Mouse (Mus musculus): ENCODE data around the gene Pdcd4. TPM values are rescaled to one million over a fixed set of nuclear protein-coding genes. Genes with fewer than 3 reads are reported as not detected.

The Pdcd4 gene
- polyA plus RNA-seq, 1 experiment from 2014 or later, result 41.6 TPM

- Histone ChIP-seq H3K36me3 (no peaks in the 10 kb centered on the region), H3K27ac (ENCODE audit: poor library complexity, severe bottlenecking) (no peak overlapping the region), H3K27me3 (replicated peaks) (no peaks in the 10 kb centered on the region), H3K9me3 (replicated peaks) (no peaks in the 10 kb centered on the region), H3K4me1 (replicated peaks) (no peaks in the 10 kb centered on the region; the same call in 1 of the 2 replicates), H3K4me3 (no peak overlapping the region), H3K9ac (no peak overlapping the region), H3K4me2 (no peak overlapping the region)
- WGBS, result 83% methylated on average over 6 of the region's 6 CpGs
- ATAC-seq (ENCODE audit: insufficient number of reproducible peaks, low FRiP score), result no peak
Observed at GRCm38 (mm10) chr19:53872994-53873713, 18.9 kb upstream of the Pdcd4 start.

- H3K27ac ChIP-seq (ENCODE audit: poor library complexity, severe bottlenecking), result no peak overlapping the region
- H3K4me2 ChIP-seq, result no peak overlapping the region
- no peaks in the 10 kb centered on the region for H3K27me3 ChIP-seq (replicated peaks)
- no peaks in the 10 kb centered on the region for H3K36me3 ChIP-seq
- peaks cover 2% of the 10 kb centered on the region for H3K9me3 ChIP-seq (replicated peaks)
- no peak for ATAC-seq (ENCODE audit: insufficient number of reproducible peaks, low FRiP score)
- H3K4me3 ChIP-seq, result no peak overlapping the region
- WGBS, result 72% methylated on average over 6 of the region's 6 CpGs
- H3K4me1 ChIP-seq (replicated peaks), result no peaks in the 10 kb centered on the region
- no peak overlapping the region for H3K9ac ChIP-seq
Observed at GRCm38 (mm10) chr19:53875246-53875645, 16.8 kb upstream of the Pdcd4 start.

GRCm38 (mm10) chr19:53877779-53878178, 14.3 kb upstream of the Pdcd4 start:
- no peak overlapping the region for H3K27ac ChIP-seq (ENCODE audit: poor library complexity, severe bottlenecking)
- no peak overlapping the region for H3K9ac ChIP-seq
- H3K4me2 ChIP-seq, result no peak overlapping the region
- H3K27me3 ChIP-seq (replicated peaks), result no peaks in the 10 kb centered on the region
- ATAC-seq (ENCODE audit: insufficient number of reproducible peaks, low FRiP score), result no peak
- H3K9me3 ChIP-seq (replicated peaks), result peaks cover 4% of the 10 kb centered on the region
- WGBS, result 54% methylated on average over 1 of the region's 1 CpGs
- no peaks in the 10 kb centered on the region for H3K4me1 ChIP-seq (replicated peaks)
- H3K4me3 ChIP-seq, result no peak overlapping the region
- no peaks in the 10 kb centered on the region for H3K36me3 ChIP-seq

- 82% methylated on average over 1 of the region's 1 CpGs for WGBS
- no peaks in the 10 kb centered on the region for H3K27me3 ChIP-seq (replicated peaks)
- no peak for ATAC-seq (ENCODE audit: insufficient number of reproducible peaks, low FRiP score)
Observed at GRCm38 (mm10) chr19:53880460-53880859, 11.6 kb upstream of the Pdcd4 start.

GRCm38 (mm10) chr19:53881786-53882185, 10.2 kb upstream of the Pdcd4 start:
- peaks cover 4% of the 10 kb centered on the region for H3K9me3 ChIP-seq (replicated peaks)
- no peak overlapping the region for H3K4me2 ChIP-seq
- H3K27ac ChIP-seq (ENCODE audit: poor library complexity, severe bottlenecking), result no peak overlapping the region
- WGBS, result 68% methylated on average over 5 of the region's 5 CpGs
- no peak overlapping the region for H3K4me3 ChIP-seq
- no peak for ATAC-seq (ENCODE audit: insufficient number of reproducible peaks, low FRiP score)
- no peaks in the 10 kb centered on the region for H3K4me1 ChIP-seq (replicated peaks)
- no peak overlapping the region for H3K9ac ChIP-seq
- no peaks in the 10 kb centered on the region for H3K36me3 ChIP-seq
- H3K27me3 ChIP-seq (replicated peaks), result no peaks in the 10 kb centered on the region

More at GRCm38 (mm10) chr19:53880460-53880859, 11.6 kb upstream of the Pdcd4 start:
- no peak overlapping the region for H3K9ac ChIP-seq
- no peaks in the 10 kb centered on the region for H3K36me3 ChIP-seq
- H3K4me1 ChIP-seq (replicated peaks), result no peaks in the 10 kb centered on the region
- no peak overlapping the region for H3K4me2 ChIP-seq
- no peak overlapping the region for H3K27ac ChIP-seq (ENCODE audit: poor library complexity, severe bottlenecking)
- H3K9me3 ChIP-seq (replicated peaks), result peaks cover 4% of the 10 kb centered on the region
- H3K4me3 ChIP-seq, result no peak overlapping the region

- no peak overlapping the region for H3K27ac ChIP-seq (ENCODE audit: poor library complexity, severe bottlenecking)
- no peak overlapping the region for H3K4me3 ChIP-seq
- no peak overlapping the region for H3K9ac ChIP-seq
- no peak overlapping the region for H3K4me2 ChIP-seq
- no peaks in the 10 kb centered on the region for H3K27me3 ChIP-seq (replicated peaks)
- peaks cover 3% of the 10 kb centered on the region; the same call in 1 of the 2 replicates for H3K4me1 ChIP-seq (replicated peaks)
- H3K36me3 ChIP-seq, result no peaks in the 10 kb centered on the region
- ATAC-seq (ENCODE audit: insufficient number of reproducible peaks, low FRiP score), result no peak
- 75% methylated on average over 10 of the region's 10 CpGs for WGBS
- no peaks in the 10 kb centered on the region for H3K9me3 ChIP-seq (replicated peaks)
Observed at GRCm38 (mm10) chr19:53885450-53885849, 6.6 kb upstream of the Pdcd4 start.

GRCm38 (mm10) chr19:53886576-53887370, 5.3 kb upstream of the Pdcd4 start:
- Histone ChIP-seq H3K4me3 (no peak overlapping the region), H3K9me3 (replicated peaks) (no peaks in the 10 kb centered on the region), H3K36me3 (no peaks in the 10 kb centered on the region), H3K27me3 (replicated peaks) (no peaks in the 10 kb centered on the region), H3K9ac (no peak overlapping the region), H3K4me2 (no peak overlapping the region), H3K4me1 (replicated peaks) (peaks cover 16% of the 10 kb centered on the region), H3K27ac (ENCODE audit: poor library complexity, severe bottlenecking) (no peak overlapping the region)
- 78% methylated on average over 10 of the region's 10 CpGs for WGBS
- ATAC-seq (ENCODE audit: insufficient number of reproducible peaks, low FRiP score), result no peak

GRCm38 (mm10) chr19:53887822-53888221, 4.2 kb upstream of the Pdcd4 start:
- Histone ChIP-seq H3K36me3 (no peaks in the 10 kb centered on the region), H3K4me3 (no peak overlapping the region), H3K4me1 (replicated peaks) (peaks cover 22% of the 10 kb centered on the region), H3K27me3 (replicated peaks) (no peaks in the 10 kb centered on the region), H3K4me2 (no peak overlapping the region), H3K9me3 (replicated peaks) (no peaks in the 10 kb centered on the region), H3K9ac (no peak overlapping the region), H3K27ac (ENCODE audit: poor library complexity, severe bottlenecking) (no peak overlapping the region)
- ATAC-seq (ENCODE audit: insufficient number of reproducible peaks, low FRiP score), result no peak
- 77% methylated on average over 3 of the region's 3 CpGs for WGBS

- H3K27me3 ChIP-seq (replicated peaks), result no peaks in the 10 kb centered on the region
- H3K9ac ChIP-seq, result no peak overlapping the region
- 77% methylated on average over 9 of the region's 9 CpGs for WGBS
- H3K4me1 ChIP-seq (replicated peaks), result peaks cover 28% of the 10 kb centered on the region
- no peak overlapping the region for H3K27ac ChIP-seq (ENCODE audit: poor library complexity, severe bottlenecking)
- H3K9me3 ChIP-seq (replicated peaks), result no peaks in the 10 kb centered on the region
- no peak overlapping the region for H3K4me3 ChIP-seq
- no peaks in the 10 kb centered on the region for H3K36me3 ChIP-seq
- no peak overlapping the region for H3K4me2 ChIP-seq
- no peak for ATAC-seq (ENCODE audit: insufficient number of reproducible peaks, low FRiP score)
Observed at GRCm38 (mm10) chr19:53888331-53888730, 3.7 kb upstream of the Pdcd4 start.

- Histone ChIP-seq H3K27ac (ENCODE audit: poor library complexity, severe bottlenecking) (no peak overlapping the region), H3K36me3 (no peaks in the 10 kb centered on the region), H3K4me2 (no peak overlapping the region), H3K4me3 (no peak overlapping the region), H3K27me3 (replicated peaks) (no peaks in the 10 kb centered on the region), H3K9ac (no peak overlapping the region), H3K9me3 (replicated peaks) (no peaks in the 10 kb centered on the region), H3K4me1 (replicated peaks) (peaks cover 38% of the 10 kb centered on the region)
- 74% methylated on average over 5 of the region's 5 CpGs for WGBS
- no peak for ATAC-seq (ENCODE audit: insufficient number of reproducible peaks, low FRiP score)
Observed at GRCm38 (mm10) chr19:53889555-53889954, 2.5 kb upstream of the Pdcd4 start.

GRCm38 (mm10) chr19:53890274-53890673, 1.8 kb upstream of the Pdcd4 start:
- ATAC-seq (ENCODE audit: insufficient number of reproducible peaks, low FRiP score), result no peak
- no peak overlapping the region for H3K4me2 ChIP-seq
- H3K4me1 ChIP-seq (replicated peaks), result peaks cover 38% of the 10 kb centered on the region
- H3K27me3 ChIP-seq (replicated peaks), result no peaks in the 10 kb centered on the region
- WGBS, result 48% methylated on average over 5 of the region's 5 CpGs
- H3K4me3 ChIP-seq, result no peak overlapping the region
- no peaks in the 10 kb centered on the region for H3K36me3 ChIP-seq
- H3K27ac ChIP-seq (ENCODE audit: poor library complexity, severe bottlenecking), result no peak overlapping the region
- H3K9ac ChIP-seq, result no peak overlapping the region
- H3K9me3 ChIP-seq (replicated peaks), result no peaks in the 10 kb centered on the region

Data from heart, embryonic 12.5 days (tissue).